Comparison of ENCODE assay signal across 27 mouse cellular contexts in genomic region chr8:64343600-64343999, GRCm38 (mm10).
"Had no signal": no experiment of that assay in that cellular context is flagged by ENCODE, and none has a peak within 500 bp of the region (broad histone marks: within the 10 kb centered on the region; RNA-seq: fewer than 3 reads in every experiment).

No protein-coding gene starts in this region.

- H3K4me1 ChIP-seq: limb, embryonic 12.5 days; limb, embryonic 15.5 days; liver, embryonic 12.5 days; liver, embryonic 13.5 days; liver, embryonic 15.5 days; lung, embryonic 15.5 days; midbrain, embryonic 10.5 days; midbrain, embryonic 13.5 days; midbrain, embryonic 15.5 days had no signal

- H3K9ac ChIP-seq: limb, embryonic 12.5 days; limb, embryonic 13.5 days; limb, embryonic 15.5 days; liver, embryonic 12.5 days; liver, embryonic 13.5 days; liver, embryonic 14.5 days; liver, embryonic 15.5 days; liver, postnatal 0 days; lung, embryonic 14.5 days; lung, embryonic 15.5 days; midbrain, embryonic 12.5 days; midbrain, embryonic 13.5 days; midbrain, embryonic 15.5 days had no signal

- H3K4me3 ChIP-seq: limb, embryonic 10.5 days; limb, embryonic 12.5 days; limb, embryonic 13.5 days; limb, embryonic 15.5 days; liver, embryonic 12.5 days; liver, embryonic 13.5 days; liver, embryonic 15.5 days; lung, embryonic 15.5 days; megakaryocyte, embryonic 14.5 days; midbrain, embryonic 10.5 days; midbrain, embryonic 12.5 days; midbrain, embryonic 13.5 days; midbrain, embryonic 15.5 days; myocyte had no signal

- H3K27ac ChIP-seq: limb, embryonic 10.5 days; limb, embryonic 12.5 days; limb, embryonic 13.5 days; limb, embryonic 15.5 days; liver, embryonic 12.5 days; liver, embryonic 13.5 days; liver, embryonic 14.5 days; liver, embryonic 15.5 days; lung, embryonic 15.5 days; macrophage; midbrain, embryonic 10.5 days; midbrain, embryonic 12.5 days; midbrain, embryonic 13.5 days; midbrain, embryonic 15.5 days had no signal

- DNase-seq: left cerebral cortex, postnatal 4 days; liver; liver, embryonic 13.5 days; liver, postnatal 0 days; lung, adult 18-20 months; lung, adult 2 months; lung, embryonic 14.5 days; lung, postnatal 10 days; lung, postnatal 14 days; lung, postnatal 36 days; lung, postnatal 4 days; midbrain, embryonic 14.5 days had no signal

- H3K9me3 ChIP-seq: limb, embryonic 10.5 days; limb, embryonic 12.5 days; limb, embryonic 13.5 days; limb, embryonic 15.5 days; liver, embryonic 12.5 days; liver, embryonic 13.5 days; liver, embryonic 15.5 days; lung, embryonic 15.5 days; megakaryocyte, embryonic 14.5 days; midbrain, embryonic 10.5 days; midbrain, embryonic 12.5 days; midbrain, embryonic 13.5 days; midbrain, embryonic 15.5 days had no signal

- H3K27me3 ChIP-seq: limb, embryonic 12.5 days; limb, embryonic 13.5 days; limb, embryonic 15.5 days; liver, embryonic 12.5 days; liver, embryonic 13.5 days; liver, embryonic 15.5 days; lung, embryonic 15.5 days; megakaryocyte, embryonic 14.5 days; midbrain, embryonic 12.5 days; midbrain, embryonic 13.5 days; midbrain, embryonic 15.5 days had no signal

- H3K36me3 ChIP-seq: limb, embryonic 10.5 days; limb, embryonic 12.5 days; limb, embryonic 13.5 days; limb, embryonic 15.5 days; liver, embryonic 12.5 days; liver, embryonic 13.5 days; liver, embryonic 15.5 days; lung, embryonic 15.5 days; midbrain, embryonic 10.5 days; midbrain, embryonic 12.5 days; midbrain, embryonic 13.5 days; midbrain, embryonic 15.5 days had no signal
